Mouse (Mus musculus) adrenal gland, adult (tissue): Measurements from ENCODE around the gene Rrm1.
A peak's percentile ranks its signal among the peaks of the same experiment; 100 is the strongest.

Experiments
- DNase-seq, 2 experiments: peaks; one replicate each; pipeline ENCODE4 v3.0.0; 2022 to 2023; ENCODE audit warnings: low spot score in 1 of 2; ENCODE audit not compliant: inconsistent age in 2 of 2

The Rrm1 gene

DNA sequence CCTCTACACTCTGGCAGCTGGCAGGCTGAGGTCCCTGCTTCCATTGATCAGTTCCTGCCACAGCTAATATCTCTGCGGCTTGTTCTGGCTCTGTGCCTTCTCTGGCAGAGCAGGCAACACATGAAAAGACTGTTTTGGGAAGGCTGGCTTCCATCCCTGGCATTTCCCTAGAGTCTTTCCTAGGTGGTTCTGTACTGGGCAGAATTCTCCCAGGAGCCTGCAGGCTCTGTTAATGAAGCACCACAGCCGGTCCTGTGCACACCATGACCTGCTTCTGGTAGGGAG lies 75.5 kb downstream of the Rrm1 start:
- DNase-seq = peak in 1 of 2 experiments; percentile 28
